Mouse (Mus musculus): ENCODE measurements around the gene Tnfrsf25. TPM values are rescaled to one million over a fixed set of nuclear protein-coding genes. Genes with fewer than 3 reads are reported as not detected.

Tnfrsf25 gene
- total RNA-seq, 2 experiments from 2014 or later: 1.9 TPM

DNA sequence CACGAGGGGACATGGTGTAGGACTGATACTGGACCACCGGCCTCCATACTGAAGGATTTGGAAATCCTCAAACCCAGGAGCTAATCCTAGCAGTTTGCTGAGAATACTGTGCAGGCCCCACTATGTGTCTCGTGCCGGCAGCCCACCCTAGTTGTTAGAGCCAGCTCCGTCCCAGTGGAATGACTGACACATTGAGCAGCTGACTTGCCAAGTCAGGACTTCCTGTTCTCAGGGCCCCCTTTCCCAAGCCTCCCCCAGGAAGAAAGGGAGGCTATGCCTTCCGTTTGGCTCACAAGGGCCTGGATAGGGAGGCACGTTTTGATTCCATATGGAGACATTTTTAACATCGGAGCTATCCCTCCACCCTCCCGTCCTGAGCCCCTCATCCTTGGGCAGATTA, 25.5 kb upstream of the Tnfrsf25 start:
- intact Hi-C loops (cut with DNase I): no loop called here
- no peak for DNase-seq

DNA sequence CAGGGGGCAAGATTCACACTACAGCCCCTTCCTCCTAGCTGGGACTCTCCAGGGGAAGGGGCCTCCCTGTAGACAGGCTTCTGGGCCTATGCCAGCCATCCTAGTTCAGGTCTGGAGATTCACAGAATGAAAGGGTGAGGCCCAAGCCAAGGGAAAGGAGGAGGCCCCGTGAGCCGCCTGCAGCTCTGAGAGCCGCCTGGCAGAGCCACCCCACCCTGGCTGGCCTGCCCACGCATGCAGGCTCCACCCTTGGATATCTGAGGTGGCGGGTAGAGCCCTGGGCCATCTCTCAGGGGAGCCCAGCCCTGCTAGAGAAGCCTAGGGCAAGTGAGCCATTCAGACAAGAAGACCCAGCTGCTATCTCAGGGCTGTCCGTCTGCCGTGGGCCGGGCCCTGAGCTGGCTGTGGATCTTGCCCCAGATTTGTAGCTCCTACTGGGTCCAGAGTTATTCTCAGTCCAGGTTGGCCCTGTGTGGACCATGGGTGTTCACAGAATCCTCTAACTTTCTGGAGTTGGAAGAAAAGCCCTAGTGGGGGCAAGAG, 22.9 kb upstream of the Tnfrsf25 start:
- no peak for DNase-seq
- intact Hi-C loops (cut with DNase I): no loop called here

DNA sequence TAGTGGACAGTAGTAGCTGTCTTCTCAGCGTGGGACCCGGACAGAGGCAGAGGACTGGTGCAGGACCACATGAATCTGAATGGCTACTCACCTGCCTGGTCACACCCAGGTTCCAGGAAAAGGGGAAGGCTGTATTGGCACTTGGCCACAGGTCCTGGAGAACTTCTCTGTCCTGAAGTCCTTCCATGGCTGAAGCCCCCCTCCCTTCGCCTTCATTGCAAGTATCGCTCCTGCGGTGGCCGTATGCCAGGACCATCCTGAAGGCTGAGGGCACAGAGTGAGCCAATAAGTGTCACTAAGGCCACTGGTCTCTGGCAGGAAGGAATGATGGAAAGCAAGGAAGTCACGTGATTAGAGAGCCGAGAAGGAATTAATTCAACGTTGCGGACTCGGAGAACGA, 21.5 kb upstream of the Tnfrsf25 start:
- intact Hi-C loops (cut with DNase I): no loop called here

DNA sequence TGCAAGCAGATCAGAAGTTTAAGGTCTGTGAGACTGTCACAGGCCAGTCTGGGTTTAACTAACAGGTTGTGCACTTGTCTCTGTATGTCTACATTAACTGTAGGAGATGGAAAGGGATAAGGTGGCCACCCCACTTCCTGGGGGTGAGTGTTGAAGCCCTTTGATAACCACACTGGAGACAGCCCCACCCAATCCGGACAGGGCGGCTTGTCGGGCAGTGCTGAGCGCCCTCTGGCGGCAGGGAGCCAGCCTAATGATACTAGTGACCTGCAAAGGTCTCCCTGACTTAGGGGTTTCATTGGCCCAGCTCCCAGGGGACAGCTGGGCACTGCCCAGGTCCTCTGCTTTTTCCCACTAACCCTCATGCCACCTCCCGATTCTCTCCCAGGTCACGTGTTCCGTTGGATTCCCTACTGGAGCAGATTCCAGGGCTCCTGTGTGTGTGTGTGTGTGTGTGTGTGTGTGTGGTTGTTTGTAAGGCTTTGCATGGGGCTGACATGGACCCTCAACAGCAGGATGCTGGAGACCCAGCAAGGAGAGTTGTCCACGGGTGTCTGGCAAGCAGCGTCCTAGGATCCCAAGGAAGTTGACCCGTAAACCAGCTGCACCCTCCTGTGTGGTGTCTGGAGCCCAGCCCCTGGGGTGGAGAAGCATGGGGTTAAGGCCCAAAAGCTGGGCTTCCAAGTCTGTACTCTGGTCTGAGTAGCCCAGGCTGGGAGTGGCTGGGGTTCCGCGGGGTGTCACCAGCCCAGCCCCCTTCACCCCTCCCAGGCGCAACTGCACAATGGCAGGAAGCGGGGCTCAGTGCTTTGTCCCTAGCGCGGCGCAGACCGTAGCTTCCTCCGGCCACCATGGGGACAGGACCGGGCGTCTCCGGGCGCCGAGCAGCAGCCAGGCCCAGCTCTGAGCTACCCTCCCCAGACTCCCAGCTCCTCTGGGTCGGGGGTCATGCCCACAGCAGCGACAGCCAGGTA, 19.5 kb upstream of the Tnfrsf25 start:
- DNase-seq: peak; percentile 82 to 87
- intact Hi-C loops (cut with DNase I): loop anchor here (2.0 kb wide), 2 partner anchors 57 to 115 kb away; partner anchors contain the start of genes Nol9 and Tas1r1

More for the DNA sequence above, 21.5 kb upstream of the Tnfrsf25 start:
- no peak for DNase-seq

DNA sequence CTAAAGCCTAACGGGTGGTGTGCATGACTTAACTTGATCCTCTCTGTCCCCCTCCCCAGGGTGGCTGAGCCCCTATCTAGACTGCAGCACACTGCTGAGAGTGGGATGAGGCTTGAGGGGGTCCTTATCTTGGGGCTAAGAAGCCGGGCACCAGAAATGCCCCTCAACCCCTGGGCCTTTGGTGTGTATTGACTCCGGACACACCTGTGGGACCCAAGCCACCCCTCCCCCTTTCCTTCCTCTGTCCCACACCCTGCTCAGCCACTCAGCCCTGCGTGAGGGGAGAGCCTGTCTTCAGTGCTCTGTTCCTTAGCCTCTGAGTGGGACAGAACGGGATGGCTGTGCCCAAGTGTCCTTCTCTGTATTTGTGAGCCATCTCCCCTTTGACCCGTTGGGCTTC, 18.8 kb upstream of the Tnfrsf25 start:
- peak in 1 of 2 experiments; percentile 44 for DNase-seq
- intact Hi-C loops (cut with DNase I): loop anchor here (2.0 kb wide), 2 partner anchors 58 to 116 kb away; partner anchors contain the start of genes Nol9 and Tas1r1

DNA sequence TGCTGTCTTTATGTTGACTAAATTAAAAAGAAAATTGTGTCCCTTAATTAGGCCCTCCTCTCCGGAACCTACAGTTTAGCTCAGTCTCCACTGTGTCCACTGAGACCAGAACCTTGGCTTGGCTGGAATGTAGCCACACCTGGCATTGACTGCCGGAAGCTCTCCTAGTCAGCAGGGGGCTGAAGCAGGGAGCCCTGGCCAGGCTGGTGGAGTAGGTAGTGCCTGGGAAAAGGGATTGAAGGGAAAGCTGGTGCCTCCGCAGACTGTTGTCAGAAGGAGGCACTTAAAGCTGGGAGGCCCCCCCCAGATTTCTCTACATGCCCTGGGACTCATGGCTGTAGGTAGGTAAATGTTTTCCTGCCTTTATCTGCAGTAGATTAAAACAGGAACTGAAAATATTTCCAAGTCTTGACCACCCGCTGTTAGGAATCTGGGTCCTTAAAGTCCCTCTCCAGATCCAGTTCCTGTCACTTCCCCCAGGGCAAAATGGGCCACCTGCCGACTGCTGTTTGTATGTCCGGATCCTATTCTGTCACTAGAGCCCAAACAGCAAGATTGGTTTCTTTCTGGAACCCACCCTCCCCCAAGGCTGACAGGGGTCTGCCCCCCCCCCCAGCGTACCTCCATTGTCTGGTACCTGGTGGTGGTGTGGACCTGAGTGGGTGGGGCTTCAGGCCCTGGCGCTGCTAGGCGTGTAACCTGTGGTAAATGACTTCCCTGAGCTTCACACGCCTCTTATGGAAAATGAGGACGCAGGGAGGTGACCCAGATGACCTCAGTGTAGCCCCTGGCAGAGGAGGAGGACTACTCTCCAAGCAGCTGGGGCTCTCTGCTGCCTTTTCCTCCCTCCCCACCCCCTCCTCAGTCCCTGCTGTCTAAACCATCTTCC, 17.6 kb upstream of the Tnfrsf25 start:
- intact Hi-C loops (cut with DNase I): loop anchor here (2.0 kb wide), 2 partner anchors 59 to 117 kb away; partner anchors contain the start of genes Nol9 and Tas1r1
- no peak for DNase-seq

GRCm38 (mm10) chr4:152100541-152100940, 15.2 kb upstream of the Tnfrsf25 start:
- DNase-seq: no peak
- intact Hi-C loops (cut with DNase I): no loop called here

GRCm38 (mm10) chr4:152101081-152101653, 14.6 kb upstream of the Tnfrsf25 start:
- intact Hi-C loops (cut with DNase I): no loop called here
- DNase-seq: peak in 1 of 2 experiments; percentile 35

- intact Hi-C loops (cut with DNase I): no loop called here
- no peak for DNase-seq
Observed at GRCm38 (mm10) chr4:152101921-152102320, 13.8 kb upstream of the Tnfrsf25 start.

- intact Hi-C loops (cut with DNase I): no loop called here
- DNase-seq: peak; percentile 78 to 87
Observed at GRCm38 (mm10) chr4:152103025-152103424, 12.7 kb upstream of the Tnfrsf25 start.

DNA sequence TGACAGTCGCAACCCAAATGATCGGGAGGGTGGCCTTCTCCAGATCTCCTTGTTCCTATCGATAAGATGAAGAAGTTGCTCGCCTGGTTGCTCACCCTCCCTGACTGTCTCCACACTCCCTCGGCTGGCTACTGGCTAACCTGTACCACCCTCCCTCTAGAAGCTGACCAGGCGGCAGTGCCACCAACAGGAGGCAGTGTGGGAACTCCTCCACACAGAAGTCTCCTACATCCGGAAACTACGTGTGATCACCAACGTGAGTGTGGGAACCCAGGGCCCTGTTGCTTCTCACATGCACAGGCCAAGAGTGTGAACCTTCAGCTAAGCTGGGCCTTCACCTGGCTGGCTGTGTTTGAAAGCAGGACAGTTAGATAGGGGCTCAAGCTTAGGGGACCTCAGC, 9.0 kb upstream of the Tnfrsf25 start:
- intact Hi-C loops (cut with DNase I): no loop called here
- no peak for DNase-seq

DNA sequence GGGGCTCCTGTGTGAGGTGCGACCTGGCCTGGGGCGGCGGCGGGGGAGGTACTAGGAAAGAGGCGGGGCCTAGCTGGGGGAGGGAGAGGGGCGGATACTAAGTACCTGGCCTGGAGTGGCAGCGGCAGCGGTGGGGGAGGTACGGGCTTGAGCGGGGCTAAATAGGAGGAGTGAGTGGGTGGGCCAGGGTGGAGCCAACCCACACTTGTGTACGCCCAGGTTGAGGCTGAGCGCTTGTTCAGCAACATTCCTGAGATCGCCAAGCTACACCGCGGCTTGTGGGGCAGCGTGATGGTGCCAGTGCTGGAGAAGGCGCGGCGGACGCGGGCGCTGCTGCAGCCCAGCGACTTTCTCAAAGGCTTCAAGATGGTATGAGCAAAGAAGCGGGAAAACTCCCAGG, 8.2 kb upstream of the Tnfrsf25 start:
- DNase-seq: no peak
- intact Hi-C loops (cut with DNase I): no loop called here

- intact Hi-C loops (cut with DNase I): no loop called here
- no peak for DNase-seq
Observed at GRCm38 (mm10) chr4:152107971-152108509, 7.7 kb upstream of the Tnfrsf25 start.

- no peak for DNase-seq
- intact Hi-C loops (cut with DNase I): no loop called here
Observed at GRCm38 (mm10) chr4:152108673-152109072, 7.1 kb upstream of the Tnfrsf25 start.

GRCm38 (mm10) chr4:152109509-152109908, 6.2 kb upstream of the Tnfrsf25 start:
- DNase-seq: no peak
- intact Hi-C loops (cut with DNase I): no loop called here

GRCm38 (mm10) chr4:152110689-152111088, 5.0 kb upstream of the Tnfrsf25 start:
- no peak for DNase-seq
- intact Hi-C loops (cut with DNase I): no loop called here

DNA sequence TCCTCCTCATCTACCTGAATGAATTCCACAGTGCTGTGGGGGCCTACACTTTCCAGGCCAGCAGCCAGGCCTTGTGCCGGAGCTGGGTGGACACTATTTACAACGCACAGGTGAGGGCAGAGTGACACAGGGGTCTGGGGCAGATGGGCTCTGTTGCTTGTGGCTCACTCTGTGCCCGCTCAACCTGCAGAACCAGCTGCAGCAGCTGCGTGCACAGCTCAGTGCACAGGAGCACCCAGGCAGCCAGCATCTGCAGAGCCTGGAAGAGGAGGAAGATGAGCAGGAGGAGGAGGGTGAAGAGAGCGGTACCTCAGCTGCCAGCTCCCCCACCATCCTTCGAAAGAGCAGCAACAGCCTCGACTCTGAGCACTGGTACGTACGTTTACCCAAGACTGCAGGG, 3.4 kb upstream of the Tnfrsf25 start:
- intact Hi-C loops (cut with DNase I): no loop called here
- DNase-seq: no peak

DNA sequence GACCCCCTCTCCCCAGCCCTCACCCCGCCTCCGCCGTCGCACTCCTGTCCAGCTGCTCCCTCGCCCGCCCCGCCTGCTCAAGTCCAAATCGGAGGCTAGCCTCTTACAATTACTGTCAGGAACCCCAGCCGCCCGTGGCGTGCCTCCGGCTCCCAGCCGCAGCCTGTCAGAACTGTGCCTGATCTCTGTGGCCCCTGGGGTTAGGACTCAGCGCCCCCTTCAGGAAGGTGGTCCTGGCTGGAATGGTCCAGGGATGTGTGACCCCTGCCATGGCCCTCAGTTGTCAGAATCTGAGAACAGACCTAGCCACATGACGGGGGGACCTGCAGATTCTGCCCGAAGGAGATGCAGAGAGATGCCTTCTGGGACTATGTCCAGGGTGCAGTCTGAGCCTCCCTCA, 1.7 kb upstream of the Tnfrsf25 start:
- no peak for DNase-seq
- intact Hi-C loops (cut with DNase I): no loop called here

DNA sequence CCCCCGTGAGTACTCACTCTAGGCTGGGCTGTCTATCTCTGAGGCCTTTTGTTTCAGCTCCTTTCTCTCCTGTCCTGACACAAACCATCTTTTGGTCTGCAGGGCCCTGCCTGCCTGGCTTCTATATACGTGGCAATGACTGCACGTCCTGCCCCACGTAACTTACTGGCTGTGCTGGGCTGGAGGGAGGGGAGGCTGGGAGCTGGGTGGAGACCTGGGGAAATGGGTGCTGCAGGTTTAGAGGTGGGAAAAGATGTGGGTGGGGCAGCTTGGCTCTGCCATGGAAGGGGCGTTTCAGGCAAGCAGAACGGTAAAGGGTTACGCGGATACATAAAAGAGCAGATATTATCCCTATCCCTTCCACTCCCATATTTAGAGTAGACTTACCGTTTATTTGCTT, 1.8 kb downstream of the Tnfrsf25 start:
- intact Hi-C loops (cut with DNase I): no loop called here
- no peak for DNase-seq
